Mouse (Mus musculus): ENCODE measurements around the gene Ybx1. TPM values are rescaled to one million over a fixed set of nuclear protein-coding genes. Genes with fewer than 3 reads are reported as not detected.
A peak's percentile ranks its signal among the peaks of the same experiment; 100 is the strongest.
"Not testable (repeated sequence)": the region's sequence is repeated elsewhere in the genome, so short reads cannot be mapped to it uniquely, and the experiment has no call there.

Ybx1 gene
- polyA plus RNA-seq, 1 experiment from 2014 or later = 597 TPM

DNA sequence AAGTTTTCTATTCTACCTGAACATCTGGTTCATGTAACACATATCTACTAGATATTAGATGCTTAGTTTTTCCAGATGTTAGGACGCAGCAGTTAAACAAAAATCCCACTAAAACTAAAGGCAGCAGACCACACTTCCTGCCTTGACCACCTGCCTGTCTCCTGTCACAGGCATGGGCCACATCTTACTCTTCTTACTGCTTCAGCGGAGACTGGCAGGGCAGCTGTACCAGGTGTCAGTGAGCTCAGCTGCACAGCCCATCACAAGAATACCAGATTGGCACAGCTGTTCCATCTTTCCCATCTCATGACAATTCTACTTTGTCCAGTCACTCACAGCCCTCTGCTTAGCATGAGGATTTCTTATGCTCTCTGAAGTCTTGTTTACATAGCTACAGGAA lies 3.0 kb upstream of the Ybx1 start:
- Histone ChIP-seq H3K9me3 (replicated peaks) (no peaks in the 10 kb centered on the region), H3K27ac (no peak overlapping the region), H3K27me3 (no peaks in the 10 kb centered on the region), H3K9ac (no peak overlapping the region), H3K4me2 (no peak overlapping the region), H3K36me3 (no peaks in the 10 kb centered on the region), H3K4me3 (no peak overlapping the region), H3K4me1 (replicated peaks) (peaks cover 11% of the 10 kb centered on the region)
- no peak for ATAC-seq (replicated peaks; ENCODE audit: insufficient number of reproducible peaks, insufficient read depth, low FRiP score, low read depth)
- 59% methylated on average over 2 of the region's 2 CpGs for WGBS

DNA sequence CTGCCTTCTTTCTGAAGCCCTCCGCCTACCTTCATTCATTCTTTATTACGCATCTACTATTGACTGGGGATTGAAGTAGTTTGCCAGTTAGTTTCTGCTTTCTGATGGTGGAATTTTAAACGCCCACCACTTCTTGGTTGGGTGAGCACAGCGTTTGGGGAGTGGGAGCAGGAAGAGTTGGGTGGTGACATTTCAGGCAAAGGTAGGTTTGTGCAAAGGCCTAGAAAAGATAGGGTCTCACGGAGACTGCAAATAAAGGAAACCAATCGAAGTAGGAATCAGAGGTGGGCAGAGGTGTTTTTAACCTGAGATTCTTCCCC lies 690 bp upstream of the Ybx1 start:
- no peaks in the 10 kb centered on the region for H3K27me3 ChIP-seq
- H3K4me1 ChIP-seq (replicated peaks) = peaks cover 26% of the 10 kb centered on the region
- H3K27ac ChIP-seq = peak overlapping the region; percentile 94
- no peak for ATAC-seq (replicated peaks; ENCODE audit: insufficient number of reproducible peaks, insufficient read depth, low FRiP score, low read depth)
- H3K4me3 ChIP-seq = peak overlapping the region; percentile 78
- H3K4me2 ChIP-seq = peak overlapping the region; percentile 74
- 9% methylated on average over 6 of the region's 6 CpGs for WGBS
- no peaks in the 10 kb centered on the region for H3K9me3 ChIP-seq (replicated peaks)
- 0 out of 2 replicates have a peak, but pooled peaks cover 3% of the 10 kb centered on the region for H3K36me3 ChIP-seq
- H3K9ac ChIP-seq = peak overlapping the region; percentile 77

DNA sequence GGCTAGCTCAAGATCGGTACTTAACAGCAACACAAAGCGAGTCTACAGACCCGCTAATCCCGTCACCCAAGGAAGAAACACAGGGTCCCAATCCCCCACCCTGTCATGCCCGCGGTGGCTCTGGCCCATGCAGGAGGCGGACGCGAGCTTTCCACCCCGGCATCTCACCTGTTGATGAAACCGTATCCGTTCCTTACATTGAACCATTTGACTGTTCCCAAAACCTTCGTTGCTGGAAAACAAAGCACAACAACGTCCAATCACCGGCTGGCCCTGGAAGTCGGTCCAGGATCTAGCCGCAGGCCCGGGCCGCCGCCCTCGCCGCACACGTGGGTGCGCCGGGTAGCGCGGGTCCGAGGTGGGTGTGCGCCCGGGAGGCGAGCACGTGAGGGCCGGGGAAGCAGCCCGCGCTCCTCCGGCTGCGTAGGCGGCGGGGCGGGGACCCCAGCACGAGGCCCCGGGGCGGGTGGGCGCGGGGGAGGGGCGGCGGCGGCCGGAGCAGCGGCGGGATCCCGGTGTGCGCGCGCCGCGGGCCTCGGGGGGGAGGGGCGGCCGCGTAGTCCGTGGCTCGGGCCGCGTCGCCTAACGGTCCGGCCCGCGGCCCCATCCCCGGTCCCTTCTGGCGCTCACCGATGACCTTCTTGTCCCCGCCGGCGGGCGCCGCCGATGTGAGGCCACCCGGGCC lies 688 bp downstream of the Ybx1 start:
- Histone ChIP-seq H3K9ac (peak overlapping the region; percentile 79), H3K27me3 (no peaks in the 10 kb centered on the region), H3K4me2 (peak overlapping the region; percentile 65), H3K27ac (peak overlapping the region; percentile 79), H3K4me1 (replicated peaks) (peaks cover 30% of the 10 kb centered on the region), H3K4me3 (peak overlapping the region; percentile 78), H3K36me3 (peaks cover 6% of the 10 kb centered on the region; the same call in 1 of the 2 replicates), H3K9me3 (replicated peaks) (no peaks in the 10 kb centered on the region)
- peak; percentile 25 for ATAC-seq (replicated peaks; ENCODE audit: insufficient number of reproducible peaks, insufficient read depth, low FRiP score, low read depth)
- under 1% methylated on average over 56 of the region's 80 CpGs for WGBS

DNA sequence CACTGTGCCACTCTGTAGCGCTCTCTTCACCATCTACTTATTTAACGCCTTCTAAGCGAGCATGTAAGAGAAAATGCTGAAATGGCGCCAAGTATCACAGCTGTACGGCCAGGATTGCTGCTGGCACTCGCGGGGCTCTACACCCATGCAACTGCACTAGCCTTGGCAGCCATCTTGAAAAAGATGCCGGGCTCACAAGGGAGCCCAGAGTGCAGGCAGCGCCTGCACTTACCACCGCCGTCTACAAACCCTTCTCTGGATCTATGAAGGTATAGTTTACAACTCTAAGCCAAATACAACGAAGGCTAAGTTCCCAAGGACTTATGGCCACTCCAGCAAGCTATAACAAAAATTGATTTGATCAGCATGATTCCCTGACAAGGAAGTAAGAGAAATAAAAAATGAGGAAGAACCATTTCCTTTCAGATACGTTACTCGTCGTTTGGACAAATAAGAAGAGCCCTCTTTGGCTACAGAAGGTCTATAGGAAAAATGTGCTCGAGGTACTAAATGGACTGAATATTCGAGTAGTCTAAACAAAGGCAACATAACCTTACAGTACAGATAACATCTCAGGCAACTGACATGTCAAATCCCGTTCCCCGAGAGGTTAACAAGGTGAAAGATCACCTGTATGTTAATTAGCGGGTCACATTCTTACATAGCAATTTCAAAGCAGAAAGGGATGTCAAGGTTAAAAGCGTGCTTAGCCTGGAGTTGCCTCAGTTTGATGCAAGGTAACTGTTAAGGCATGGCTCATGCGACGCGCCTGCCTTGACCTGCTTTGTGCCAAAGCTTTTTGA lies 1.4 kb downstream of the Ybx1 start:
- Histone ChIP-seq H3K4me3 (peak overlapping the region; percentile 78), H3K27me3 (no peaks in the 10 kb centered on the region), H3K4me2 (peak overlapping the region; percentile 65), H3K9me3 (replicated peaks) (no peaks in the 10 kb centered on the region), H3K27ac (peak overlapping the region; percentile 79), H3K9ac (peak overlapping the region; percentile 79), H3K4me1 (replicated peaks) (peaks cover 33% of the 10 kb centered on the region), H3K36me3 (peaks cover 7% of the 10 kb centered on the region; the same call in 1 of the 2 replicates)
- under 1% methylated on average over 24 of the region's 24 CpGs for WGBS
- ATAC-seq (replicated peaks; ENCODE audit: insufficient number of reproducible peaks, insufficient read depth, low FRiP score, low read depth) = no peak; the same call in 1 of the 2 replicates

DNA sequence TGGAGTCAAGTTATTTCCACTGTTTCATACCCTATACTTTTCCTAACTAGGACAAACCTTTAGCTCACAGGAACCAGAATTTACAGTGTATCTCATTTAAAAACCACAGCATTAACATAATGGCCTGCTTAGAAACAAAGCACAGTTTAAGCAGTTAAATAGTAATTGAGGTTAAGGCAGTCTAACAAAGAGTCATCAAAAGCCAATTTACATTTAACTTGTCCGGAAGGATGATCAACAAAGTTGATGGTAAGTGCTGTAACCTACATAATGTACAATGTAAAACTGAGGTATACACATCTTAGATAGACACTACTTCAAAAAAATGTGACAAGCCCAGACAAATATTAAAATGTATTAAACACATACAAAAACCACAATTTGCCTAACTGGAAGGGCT lies 2.5 kb downstream of the Ybx1 start:
- WGBS = 83% methylated on average over 1 of the region's 1 CpGs
- ATAC-seq (replicated peaks; ENCODE audit: insufficient number of reproducible peaks, insufficient read depth, low FRiP score, low read depth) = no peak
- 0 out of 2 replicates have a peak overlapping the region, but pooled peaks have one; percentile 79 for H3K9ac ChIP-seq
- H3K27me3 ChIP-seq = no peaks in the 10 kb centered on the region
- no peak overlapping the region; the same call in 1 of the 2 replicates for H3K27ac ChIP-seq
- H3K36me3 ChIP-seq = peaks cover 7% of the 10 kb centered on the region; the same call in 1 of the 2 replicates
- peaks cover 42% of the 10 kb centered on the region for H3K4me1 ChIP-seq (replicated peaks)
- peak overlapping the region; percentile 65 for H3K4me2 ChIP-seq
- no peaks in the 10 kb centered on the region for H3K9me3 ChIP-seq (replicated peaks)
- peak overlapping the region; percentile 78 for H3K4me3 ChIP-seq

DNA sequence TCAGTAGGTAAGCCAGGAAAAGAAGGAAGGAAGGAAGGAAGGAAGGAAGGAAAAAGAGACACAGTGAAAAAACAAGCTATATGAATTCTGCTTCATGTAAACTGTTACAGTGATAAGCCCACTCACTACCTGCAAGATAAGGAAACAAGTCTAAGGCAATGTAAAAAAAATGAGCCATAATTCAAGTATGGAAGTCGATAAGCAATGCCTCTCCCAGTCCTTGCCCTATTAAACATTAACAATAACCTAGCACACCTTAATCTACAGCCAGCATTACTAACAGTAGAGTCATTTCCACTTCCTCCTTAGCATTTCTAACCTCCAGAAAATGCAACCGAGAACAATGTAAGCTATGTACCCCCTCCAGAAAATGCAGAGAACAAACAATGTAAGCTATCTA lies 9.1 kb downstream of the Ybx1 start:
- Histone ChIP-seq H3K4me3 (no peak overlapping the region), H3K36me3 (peaks cover 50% of the 10 kb centered on the region), H3K4me2 (no peak overlapping the region), H3K4me1 (replicated peaks) (peaks cover 20% of the 10 kb centered on the region), H3K9me3 (replicated peaks) (no peaks in the 10 kb centered on the region), H3K9ac (no peak overlapping the region), H3K27ac (no peak overlapping the region), H3K27me3 (no peaks in the 10 kb centered on the region)
- no peak for ATAC-seq (replicated peaks; ENCODE audit: insufficient number of reproducible peaks, insufficient read depth, low FRiP score, low read depth)
- WGBS = 66% methylated on average over 2 of the region's 2 CpGs

DNA sequence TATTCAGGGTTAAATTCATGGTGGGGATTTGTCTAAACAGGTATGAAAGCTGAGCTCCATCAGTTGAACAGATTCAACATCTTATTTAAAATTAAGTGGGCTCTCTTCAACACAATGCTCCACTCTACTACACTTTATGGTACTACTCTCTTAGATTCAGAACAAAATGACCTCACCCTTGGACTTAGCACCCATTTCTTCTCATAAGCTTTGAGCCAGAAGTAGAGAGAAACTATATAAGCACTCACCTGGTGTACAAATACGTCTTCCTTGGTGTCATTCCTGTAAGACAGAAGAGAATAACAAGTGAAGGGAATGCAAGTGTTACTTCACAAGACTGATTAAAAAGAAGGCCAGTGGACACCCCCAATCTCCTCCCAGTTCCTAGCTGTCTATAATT lies 9.5 kb downstream of the Ybx1 start:
- H3K27me3 ChIP-seq = no peaks in the 10 kb centered on the region
- H3K4me1 ChIP-seq (replicated peaks) = peaks cover 18% of the 10 kb centered on the region
- no peaks in the 10 kb centered on the region for H3K9me3 ChIP-seq (replicated peaks)
- no peak overlapping the region for H3K4me2 ChIP-seq
- peaks cover 53% of the 10 kb centered on the region for H3K36me3 ChIP-seq
- WGBS = 81% methylated on average over 1 of the region's 1 CpGs
- no peak overlapping the region for H3K27ac ChIP-seq
- no peak overlapping the region for H3K9ac ChIP-seq
- no peak for ATAC-seq (replicated peaks; ENCODE audit: insufficient number of reproducible peaks, insufficient read depth, low FRiP score, low read depth)
- no peak overlapping the region for H3K4me3 ChIP-seq

DNA sequence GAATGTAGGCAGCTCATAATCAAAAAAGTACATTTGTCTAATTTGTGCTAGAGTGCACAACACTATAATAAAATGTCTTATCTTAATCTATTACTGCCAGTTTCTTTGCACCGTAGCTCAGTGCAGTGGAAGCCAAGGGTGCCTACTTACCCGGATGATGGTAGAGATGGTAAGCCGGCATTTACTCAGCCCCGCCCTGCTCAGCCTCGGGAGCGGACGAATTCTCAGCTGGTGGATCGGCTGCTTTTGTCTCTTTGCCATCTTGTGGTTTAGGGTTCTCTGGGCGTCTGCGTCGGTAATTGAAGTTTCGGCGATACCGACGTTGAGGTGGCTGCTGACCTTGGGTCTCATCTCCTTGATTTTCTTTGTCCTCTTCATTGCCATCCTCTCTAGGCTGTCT lies 15.6 kb downstream of the Ybx1 start:
- not testable (repeated sequence) for ATAC-seq (replicated peaks; ENCODE audit: insufficient number of reproducible peaks, insufficient read depth, low FRiP score, low read depth); H3K9me3 ChIP-seq (replicated peaks); H3K27me3 ChIP-seq; H3K4me1 ChIP-seq (replicated peaks); H3K4me2 ChIP-seq; H3K9ac ChIP-seq; H3K4me3 ChIP-seq; H3K27ac ChIP-seq
- peaks cover 79% of the 10 kb centered on the region for H3K36me3 ChIP-seq
- WGBS = 87% methylated on average over 15 of the region's 15 CpGs

DNA sequence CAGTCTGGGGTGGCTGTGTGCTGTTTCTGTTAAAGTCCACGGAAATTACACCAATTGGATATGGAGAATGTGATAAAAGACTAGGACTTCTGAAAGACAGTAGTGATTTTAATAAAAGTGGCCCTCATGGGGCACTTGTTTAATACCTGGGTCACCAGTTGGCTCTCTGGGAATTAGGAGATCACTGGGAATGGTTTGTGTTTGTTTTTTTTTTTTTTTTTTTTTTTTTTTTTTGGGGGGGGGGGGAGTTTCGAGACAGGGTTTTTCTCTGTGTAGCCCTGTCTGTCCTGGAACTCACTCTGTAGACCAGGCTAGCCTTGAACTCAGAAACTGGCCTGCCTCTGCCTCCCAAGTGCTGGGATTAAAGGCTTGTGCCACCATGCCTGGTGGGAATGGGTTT lies 18.7 kb downstream of the Ybx1 start:
- Histone ChIP-seq H3K9ac (no peak overlapping the region), H3K27ac (peak overlapping the region; percentile 78), H3K9me3 (replicated peaks) (no peaks in the 10 kb centered on the region; the same call in 1 of the 2 replicates), H3K4me2 (no peak overlapping the region), H3K4me3 (no peak overlapping the region), H3K4me1 (replicated peaks) (no peaks in the 10 kb centered on the region), H3K27me3 (no peaks in the 10 kb centered on the region), H3K36me3 (peaks cover 78% of the 10 kb centered on the region)
- ATAC-seq (replicated peaks; ENCODE audit: insufficient number of reproducible peaks, insufficient read depth, low FRiP score, low read depth) = no peak
- WGBS = 67% methylated on average over 1 of the region's 2 CpGs

DNA sequence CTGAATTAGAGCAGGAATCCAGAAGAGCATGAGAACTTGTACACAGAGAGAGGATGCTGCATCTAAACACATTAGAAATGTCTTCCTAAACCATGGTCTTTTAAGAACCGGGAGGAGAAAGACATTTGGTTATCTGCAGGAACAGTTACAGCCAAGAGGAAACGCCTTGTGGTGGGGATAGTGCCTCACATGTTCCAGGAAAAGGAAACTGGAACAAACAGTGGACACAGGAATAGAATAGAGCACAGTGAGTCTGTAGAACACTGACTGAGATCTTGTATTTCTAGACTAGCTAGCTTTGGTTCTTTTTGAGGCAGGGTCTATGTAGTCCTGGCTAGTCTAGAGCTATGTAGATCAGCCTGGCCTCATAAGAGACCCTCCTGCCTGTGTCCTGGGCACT lies 19.2 kb downstream of the Ybx1 start:
- peaks cover 80% of the 10 kb centered on the region for H3K36me3 ChIP-seq
- no peak overlapping the region for H3K4me3 ChIP-seq
- H3K27me3 ChIP-seq = no peaks in the 10 kb centered on the region
- H3K4me1 ChIP-seq (replicated peaks) = no peaks in the 10 kb centered on the region
- ATAC-seq (replicated peaks; ENCODE audit: insufficient number of reproducible peaks, insufficient read depth, low FRiP score, low read depth) = no peak
- H3K9me3 ChIP-seq (replicated peaks) = no peaks in the 10 kb centered on the region; the same call in 1 of the 2 replicates
- H3K4me2 ChIP-seq = no peak overlapping the region
- no peak overlapping the region for H3K9ac ChIP-seq
- peak overlapping the region; percentile 78 for H3K27ac ChIP-seq
- 41% methylated on average over 2 of the region's 2 CpGs for WGBS

DNA sequence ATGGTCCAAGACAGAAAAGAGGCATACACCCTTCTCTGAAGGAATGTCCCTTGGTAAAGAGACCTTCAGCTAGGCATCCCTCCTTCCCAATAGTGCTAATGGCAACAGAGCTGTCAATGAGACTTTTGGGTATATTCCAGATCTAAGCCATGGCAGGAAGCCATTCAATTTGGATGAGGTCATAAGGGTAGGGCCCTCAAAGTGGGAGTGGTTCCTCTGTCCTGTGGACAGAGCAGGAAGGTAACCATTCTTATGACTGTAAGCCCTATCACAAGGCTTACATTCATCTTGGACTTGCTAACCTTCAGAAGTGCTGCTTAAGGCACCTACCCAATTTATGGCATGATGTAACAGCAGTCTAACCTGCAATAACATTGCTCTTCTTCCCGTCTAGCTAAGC lies 19.8 kb downstream of the Ybx1 start:
- Histone ChIP-seq H3K4me2 (no peak overlapping the region), H3K4me3 (no peak overlapping the region), H3K36me3 (peaks cover 74% of the 10 kb centered on the region), H3K27ac (peak overlapping the region; percentile 78), H3K27me3 (no peaks in the 10 kb centered on the region), H3K4me1 (replicated peaks) (no peaks in the 10 kb centered on the region), H3K9ac (no peak overlapping the region), H3K9me3 (replicated peaks) (no peaks in the 10 kb centered on the region; the same call in 1 of the 2 replicates)
- WGBS = 64% methylated on average over 1 of the region's 1 CpGs
- no peak for ATAC-seq (replicated peaks; ENCODE audit: insufficient number of reproducible peaks, insufficient read depth, low FRiP score, low read depth)
